22 mouse cellular contexts compared by ENCODE assay signal in the genomic region with DNA sequence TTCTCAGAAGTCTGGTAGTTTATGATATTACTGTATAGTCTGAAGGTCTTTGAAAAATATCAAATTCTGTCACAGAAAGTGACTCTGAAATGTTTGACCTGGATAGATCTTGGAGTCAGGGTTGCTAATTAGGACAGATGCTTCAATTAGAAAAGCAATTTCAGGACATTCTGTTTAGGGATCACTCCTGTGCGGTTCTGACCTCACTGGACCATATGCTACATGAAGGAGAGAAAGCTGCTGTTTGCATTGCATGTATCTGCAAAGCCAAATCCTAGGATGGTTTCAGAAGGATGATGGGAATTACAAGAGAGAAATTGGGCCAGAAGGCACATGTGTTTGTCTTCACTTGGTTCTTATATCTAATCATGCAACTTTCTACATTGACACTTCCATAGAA.
DNase-seq lines count a peak whose midpoint lies in the region; ATAC-seq lines count a peak whose summit lies in the region.
"Had no signal": no experiment of that assay in that cellular context is flagged by ENCODE, and none has a peak within 500 bp of the region (broad histone marks: within the 10 kb centered on the region; RNA-seq: fewer than 3 reads in every experiment).

No protein-coding gene starts in this region.

- H3K27ac ChIP-seq in hindbrain, embryonic 12.5 days = no peak overlapping the region
- H3K27ac ChIP-seq: embryonic facial prominence, embryonic 10.5 days; embryonic facial prominence, embryonic 12.5 days; forebrain, embryonic 13.5 days; forebrain, embryonic 15.5 days had no signal

- no peak overlapping the region for H3K4me3 ChIP-seq in hindbrain, embryonic 12.5 days
- H3K4me3 ChIP-seq: embryonic facial prominence, embryonic 10.5 days; embryonic facial prominence, embryonic 12.5 days; forebrain, embryonic 13.5 days; forebrain, embryonic 15.5 days had no signal

- peak; percentile 73 for ATAC-seq in cerebellum, adult (ENCODE audit: insufficient number of reproducible peaks, low FRiP score, low TSS enrichment)
- no peak for ATAC-seq in hindbrain, embryonic 12.5 days (ENCODE audit: low FRiP score)
- ATAC-seq: activated CD4-positive, CD25-positive, alpha-beta regulatory T cell, adult 4 months; CD4-positive, CD25-positive, alpha-beta regulatory T cell, adult 4 months; forebrain, embryonic 13.5 days; forebrain, embryonic 15.5 days; forebrain, postnatal 0 days; Patski had no signal

- WGBS in hindbrain, embryonic 12.5 days = 89% methylated on average over 1 of the region's 1 CpGs

- no peak overlapping the region for H3K4me2 ChIP-seq in hindbrain, embryonic 12.5 days (replicated peaks)
- H3K4me2 ChIP-seq: embryonic facial prominence, embryonic 12.5 days; forebrain, embryonic 13.5 days; forebrain, embryonic 15.5 days had no signal

- no peaks in the 10 kb centered on the region for H3K9me3 ChIP-seq in hindbrain, embryonic 12.5 days (replicated peaks)
- H3K9me3 ChIP-seq: embryonic facial prominence, embryonic 10.5 days; embryonic facial prominence, embryonic 12.5 days; forebrain, embryonic 13.5 days; forebrain, embryonic 15.5 days had no signal

- no peaks in the 10 kb centered on the region for H3K4me1 ChIP-seq in hindbrain, embryonic 12.5 days
- H3K4me1 ChIP-seq: embryonic facial prominence, embryonic 12.5 days; forebrain, embryonic 13.5 days; forebrain, embryonic 15.5 days had no signal

- no peak for DNase-seq in cerebellum, postnatal 4 days (ENCODE audit: low spot score in 2 of 2)
- DNase-seq in cerebellum, adult 11-12 months = peak; percentile 26
- DNase-seq in cerebellum, postnatal 14 days = no peak
- peak; percentile 18 for DNase-seq in cerebellum, adult 8-10 months
- no peak for DNase-seq in cerebellum, postnatal 36 days
- peak; percentile 43 for DNase-seq in cerebellum, adult 9-11 months
- DNase-seq: adrenal gland, adult 8-10 months; adrenal gland, postnatal 14 days; adrenal gland, postnatal 36 days; B cell, adult 2 months; forebrain, postnatal 0 days had no signal

- no peaks in the 10 kb centered on the region for H3K27me3 ChIP-seq in hindbrain, embryonic 12.5 days
- H3K27me3 ChIP-seq: CH12.LX; embryonic facial prominence, embryonic 12.5 days; forebrain, embryonic 13.5 days; forebrain, embryonic 15.5 days had no signal

- H3K36me3 ChIP-seq in hindbrain, embryonic 12.5 days = no peaks in the 10 kb centered on the region
- H3K36me3 ChIP-seq: embryonic facial prominence, embryonic 10.5 days; embryonic facial prominence, embryonic 12.5 days; forebrain, embryonic 15.5 days; G1E had no signal

- no peak overlapping the region for H3K9ac ChIP-seq in hindbrain, embryonic 12.5 days
- H3K9ac ChIP-seq: embryonic facial prominence, embryonic 12.5 days; forebrain, embryonic 13.5 days; forebrain, embryonic 15.5 days; forebrain, postnatal 0 days had no signal

Comparison
In these comparisons a context has a peak if more than half of its experiments do, and no peak if none do; other contexts are left out.
1. DNase-seq: peak in cerebellum, adult 11-12 months (single experiment), cerebellum, adult 8-10 months (single experiment) and cerebellum, adult 9-11 months (single experiment); none in cerebellum, postnatal 4 days (0 of 2), cerebellum, postnatal 14 days (0 of 2) and cerebellum, postnatal 36 days (0 of 2).